Mouse (Mus musculus) heart, adult 11 months (tissue): ENCODE measurements around the gene Olfr1359.
A peak's percentile ranks its signal among the peaks of the same experiment; 100 is the strongest.
"Not testable (repeated sequence)": the region's sequence is repeated elsewhere in the genome, so short reads cannot be mapped to it uniquely, and the experiment has no call there.

Experiments
- DNase-seq: peaks from one replicate; pipeline ENCODE4 v3.0.0; 2022

The Olfr1359 gene

GRCm38 (mm10) chr13:21697811-21698210 lies at the start of gene Olfr1359:
Olfr1359 (plus strand) TSS chr13:21698111.
- no peak for DNase-seq

GRCm38 (mm10) chr13:21663286-21663685 lies 34.6 kb upstream of the Olfr1359 start, which contains the start of gene Olfr1361:
Olfr1361 (minus strand) TSS chr13:21663386.
- no peak for DNase-seq

GRCm38 (mm10) chr13:21677305-21677704 lies 20.6 kb upstream of the Olfr1359 start, which contains the start of gene Olfr1360:
Olfr1360 (minus strand) TSS chr13:21677405.
- DNase-seq = no peak

- DNase-seq = no peak
Measured at GRCm38 (mm10) chr13:21706669-21707068, 8.8 kb downstream of the Olfr1359 start.

GRCm38 (mm10) chr13:21710031-21710711 lies 12.3 kb downstream of the Olfr1359 start:
- DNase-seq = peak; percentile 98

GRCm38 (mm10) chr13:21710821-21711525 lies 13.1 kb downstream of the Olfr1359 start:
- DNase-seq = peak; percentile 93

- DNase-seq = no peak
Measured at GRCm38 (mm10) chr13:21711698-21712097, 13.8 kb downstream of the Olfr1359 start.

GRCm38 (mm10) chr13:21714725-21715124 lies 16.8 kb downstream of the Olfr1359 start:
- DNase-seq = peak; percentile 91

- DNase-seq = peak; percentile 90
Measured at GRCm38 (mm10) chr13:21715131-21715863, 17.4 kb downstream of the Olfr1359 start.

GRCm38 (mm10) chr13:21715864-21716539 lies 18.1 kb downstream of the Olfr1359 start, which contains the start of the genes Hist1h2bl and Hist1h2ai:
Hist1h2bl (minus strand) TSS chr13:21716143.
Hist1h2ai (plus strand) TSS chr13:21716422.
- DNase-seq = peak; percentile 99

GRCm38 (mm10) chr13:21716540-21717391 lies 18.9 kb downstream of the Olfr1359 start:
- DNase-seq = peak; percentile 93

GRCm38 (mm10) chr13:21717397-21718357 lies 19.8 kb downstream of the Olfr1359 start, which contains the start of gene Hist1h3h:
Hist1h3h (plus strand) TSS chr13:21717659.
- peak; percentile 99 for DNase-seq

- DNase-seq = no peak
Measured at GRCm38 (mm10) chr13:21718381-21719080, 20.6 kb downstream of the Olfr1359 start.

- DNase-seq = not testable (repeated sequence)
Measured at GRCm38 (mm10) chr13:21721107-21721756, 23.3 kb downstream of the Olfr1359 start.

- DNase-seq = peak; percentile 97
Measured at GRCm38 (mm10) chr13:21721757-21722372, 24.0 kb downstream of the Olfr1359 start, which contains the start of gene Hist1h2bm. Hist1h2bm (plus strand) TSS chr13:21722044.

GRCm38 (mm10) chr13:21722373-21722925 lies 24.5 kb downstream of the Olfr1359 start:
- DNase-seq = no peak

GRCm38 (mm10) chr13:21722993-21723836 lies 25.3 kb downstream of the Olfr1359 start:
- DNase-seq = no peak
